Mouse (Mus musculus) forebrain, embryonic 14.5 days (tissue): ENCODE measurements at regions not wholly inside any gene's neighbourhood (a gene's known extent, or its start where the extent isn't known, plus 50 kb on each side); places are given as distances from the start of the nearest gene placed in this dataset.

ENCODE experiments used
- ATAC-seq: fragments of 200-750 bp; cut with Nextera tagmentation; 2 replicates; pipeline ENCODE4 v1.8.0; 2017; ENCODE audit warnings: mild to moderate bottlenecking, moderate library complexity
- DNase-seq: peaks from one replicate; pipeline ENCODE4 v3.0.0-alpha.2; 2015; ENCODE audit warnings: low spot score
- H3K27ac ChIP-seq: fragments of 300-500 bp; sonication (generic); 2 replicates; pipeline ENCODE4 v1.5.1; 2014; ENCODE audit warnings: low read depth, mild to moderate bottlenecking, control low read depth, low read length, moderate library complexity
- H3K27me3 ChIP-seq: fragments of 300-500 bp; sonication (generic); replicated peaks from 2 replicates; pipeline ENCODE4 v1.6.1; 2014; ENCODE audit warnings: low read length, control low read depth, mixed read lengths; ENCODE audit not compliant: control insufficient read depth, insufficient read depth
- H3K36me3 ChIP-seq: fragments of 300-500 bp; sonication (generic); 2 replicates; pipeline ENCODE4 v1.6.1; 2014; ENCODE audit warnings: low read length, control low read depth; ENCODE audit not compliant: control insufficient read depth, insufficient read depth
- H3K4me1 ChIP-seq: fragments of 300-500 bp; sonication (generic); 2 replicates; pipeline ENCODE4 v1.6.1; 2014; ENCODE audit warnings: antibody characterized with exemption, low read length, control low read depth; ENCODE audit not compliant: control insufficient read depth, insufficient read depth
- H3K4me2 ChIP-seq: fragments of 300-500 bp; sonication (generic); 2 replicates; pipeline ENCODE4 v1.6.1; 2014; ENCODE audit warnings: mild to moderate bottlenecking, control low read depth, low read length
- H3K4me3 ChIP-seq: fragments of 300-500 bp; sonication (generic); 2 replicates; pipeline ENCODE4 v1.5.1; 2014; ENCODE audit warnings: low read depth, low read length, control low read depth
- H3K9ac ChIP-seq: fragments of 300-500 bp; sonication (generic); 2 replicates; pipeline ENCODE4 v1.6.1; 2014; ENCODE audit warnings: mild to moderate bottlenecking, low read length, control low read depth, moderate library complexity
- H3K9me3 ChIP-seq: fragments of 300-500 bp; sonication (generic); replicated peaks from 2 replicates; pipeline ENCODE4 v1.6.1; 2016; ENCODE audit warnings: low read length, control low read depth, mixed read lengths; ENCODE audit not compliant: control insufficient read depth
- WGBS: fragments of 180-500 bp; shearing (Covaris S2); extraction: QIAGEN DNeasy Blood & Tissue Kit; methylation state at CpG from one replicate; pipeline ENCODE4 v1.1.7; 2014; 5-methylcytosine and 5-hydroxymethylcytosine counted together

DNA sequence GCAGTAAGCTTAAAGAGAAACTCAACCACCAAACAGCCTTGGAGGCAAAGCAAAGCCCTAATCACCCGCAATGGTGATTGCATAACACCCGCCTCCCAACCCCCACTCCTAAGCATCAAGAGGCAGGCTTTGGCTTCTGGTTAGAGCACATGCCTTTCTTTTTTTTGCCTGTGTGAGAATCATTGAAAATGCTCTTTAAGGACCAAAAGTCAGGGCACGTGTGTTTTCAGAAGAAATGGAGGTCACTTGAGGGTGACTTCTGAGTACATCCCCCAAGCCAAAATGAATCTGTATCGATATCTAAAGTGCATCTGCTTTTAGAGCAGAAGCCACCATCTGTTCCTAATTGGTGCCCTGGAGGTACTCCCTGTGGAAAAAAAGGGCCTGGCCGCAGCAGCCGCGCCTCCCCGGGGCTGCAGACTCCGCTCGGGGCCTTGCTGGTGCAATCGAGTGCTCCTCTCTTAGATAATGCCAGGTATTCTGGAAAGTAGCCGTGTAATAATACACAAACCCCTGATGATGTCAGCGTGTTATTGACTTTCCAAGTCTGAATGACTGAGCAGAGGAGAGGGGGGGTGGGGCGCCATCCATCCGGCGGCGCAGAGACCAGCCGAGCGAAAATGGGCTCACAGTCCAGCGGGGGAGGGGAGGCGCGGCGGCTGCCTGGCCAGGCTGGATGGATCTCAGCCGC, 140.7 kb upstream of the Tbl1xr1 start:
- ATAC-seq (peak; percentile 94), DNase-seq (peak; percentile 99)
- H3K4me1 ChIP-seq: peaks cover 28% of the 10 kb centered on the region
- H3K9ac ChIP-seq: peak overlapping the region; percentile 29; the same call in 1 of the 2 replicates
- peak overlapping the region; percentile 50 for H3K4me2 ChIP-seq
- peak overlapping the region; percentile 88 for H3K27ac ChIP-seq
- peak overlapping the region; percentile 19 for H3K4me3 ChIP-seq
- H3K27me3 ChIP-seq: no peaks in the 10 kb centered on the region
- no peaks in the 10 kb centered on the region for H3K9me3 ChIP-seq
- WGBS: 2% methylated on average over 24 of the region's 24 CpGs
- H3K36me3 ChIP-seq: no peaks in the 10 kb centered on the region

GRCm38 (mm10) chr3:21936262-21936603, 140.2 kb upstream of the Tbl1xr1 start:
- DNase-seq (no peak), ATAC-seq (0 out of 2 replicates have a peak, but pooled peaks have one; percentile 11)
- WGBS: 5% methylated on average over 8 of the region's 8 CpGs
- Histone ChIP-seq H3K27ac (peak overlapping the region; percentile 88; the same call in 1 of the 2 replicates), H3K4me3 (peak overlapping the region; percentile 19; the same call in 1 of the 2 replicates), H3K4me1 (peaks cover 28% of the 10 kb centered on the region), H3K36me3 (no peaks in the 10 kb centered on the region), H3K9ac (peak overlapping the region; percentile 29; the same call in 1 of the 2 replicates), H3K4me2 (peak overlapping the region; percentile 50), H3K9me3 (no peaks in the 10 kb centered on the region), H3K27me3 (no peaks in the 10 kb centered on the region)

DNA sequence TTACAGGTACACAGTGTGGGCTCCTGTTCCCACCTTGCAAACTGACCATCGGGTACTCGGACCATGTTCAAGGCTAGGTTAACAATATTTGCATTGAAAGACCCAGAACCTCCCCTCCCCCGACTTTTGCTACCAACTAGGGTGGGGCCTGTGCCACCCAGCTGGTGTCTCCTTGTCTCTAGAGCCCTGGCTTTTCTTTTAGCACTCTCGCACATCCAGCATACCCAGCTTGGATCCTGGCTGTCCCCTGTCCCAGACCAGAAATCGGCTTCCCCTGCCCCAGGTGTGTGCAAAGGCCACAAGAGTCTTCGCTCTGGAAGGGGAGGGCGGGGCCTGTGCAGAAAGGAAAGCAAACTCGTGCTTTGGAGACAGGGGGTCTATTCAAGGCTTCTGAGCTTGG, 139.8 kb upstream of the Tbl1xr1 start:
- WGBS: 11% methylated on average over 8 of the region's 8 CpGs
- Histone ChIP-seq H3K36me3 (no peaks in the 10 kb centered on the region), H3K4me2 (peak overlapping the region; percentile 50), H3K4me1 (peaks cover 28% of the 10 kb centered on the region), H3K27ac (peak overlapping the region; percentile 88; the same call in 1 of the 2 replicates), H3K4me3 (no peak overlapping the region), H3K27me3 (no peaks in the 10 kb centered on the region), H3K9me3 (no peaks in the 10 kb centered on the region), H3K9ac (peak overlapping the region; percentile 29; the same call in 1 of the 2 replicates)
- DNase-seq (no peak), ATAC-seq (no peak; the same call in 1 of the 2 replicates)

GRCm38 (mm10) chr3:21937281-21938035, 139.0 kb upstream of the Tbl1xr1 start:
- DNase-seq (no peak), ATAC-seq (no peak)
- Histone ChIP-seq H3K9me3 (no peaks in the 10 kb centered on the region), H3K36me3 (no peaks in the 10 kb centered on the region), H3K4me3 (no peak overlapping the region), H3K9ac (no peak overlapping the region), H3K4me1 (peaks cover 28% of the 10 kb centered on the region), H3K27me3 (no peaks in the 10 kb centered on the region), H3K4me2 (no peak overlapping the region), H3K27ac (no peak overlapping the region)
- WGBS: 43% methylated on average over 7 of the region's 7 CpGs

DNA sequence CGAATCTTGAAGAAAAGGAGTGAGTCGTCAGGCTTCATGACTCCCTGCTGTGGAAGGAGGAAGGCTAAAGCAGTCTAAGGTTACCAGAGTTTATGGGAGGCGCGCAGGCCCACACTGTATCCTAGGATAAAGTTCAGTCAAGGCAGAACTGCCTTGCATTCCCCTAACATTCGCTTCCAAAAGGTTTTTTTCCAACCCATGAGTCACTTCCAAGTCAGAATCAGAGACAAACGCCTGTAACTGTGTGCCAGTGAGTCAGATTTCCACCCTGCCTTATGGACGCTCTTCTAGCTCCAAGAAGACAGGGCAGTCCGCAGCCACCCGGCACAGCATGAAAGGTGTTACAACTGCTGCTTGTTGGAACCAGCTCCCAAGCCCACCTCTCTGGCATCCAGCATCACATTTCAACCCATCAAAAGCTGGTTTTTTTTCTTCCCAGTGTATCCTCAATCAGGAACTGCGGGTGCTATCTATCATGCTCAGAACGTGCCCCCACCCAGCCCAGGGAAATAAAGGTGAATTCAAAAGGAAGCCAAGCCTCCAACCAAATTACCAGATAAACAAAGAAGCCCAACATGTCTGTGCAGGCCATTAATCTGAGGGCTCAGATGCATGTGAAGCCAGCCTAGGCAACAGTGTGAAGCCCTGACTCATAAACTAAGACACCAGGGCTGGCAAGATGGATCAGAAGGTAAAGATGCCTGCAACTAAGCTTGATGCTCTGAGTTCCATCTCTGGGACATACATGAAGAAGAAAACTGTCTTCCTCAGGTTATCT, 138.2 kb upstream of the Tbl1xr1 start:
- no peak overlapping the region for H3K4me3 ChIP-seq
- WGBS: 64% methylated on average over 11 of the region's 11 CpGs
- H3K27me3 ChIP-seq: no peaks in the 10 kb centered on the region
- no peak overlapping the region for H3K4me2 ChIP-seq
- no peak overlapping the region for H3K27ac ChIP-seq
- no peak overlapping the region for H3K9ac ChIP-seq
- no peaks in the 10 kb centered on the region for H3K36me3 ChIP-seq
- no peak for DNase-seq
- no peak for ATAC-seq
- H3K9me3 ChIP-seq: no peaks in the 10 kb centered on the region
- peaks cover 28% of the 10 kb centered on the region for H3K4me1 ChIP-seq

- Histone ChIP-seq H3K9ac (no peak overlapping the region), H3K27me3 (no peaks in the 10 kb centered on the region), H3K9me3 (no peaks in the 10 kb centered on the region), H3K4me2 (no peak overlapping the region), H3K4me1 (peaks cover 22% of the 10 kb centered on the region), H3K4me3 (no peak overlapping the region), H3K36me3 (no peaks in the 10 kb centered on the region), H3K27ac (no peak overlapping the region)
- no peak for DNase-seq
- WGBS: 95% methylated on average over 6 of the region's 6 CpGs
- no peak for ATAC-seq
Measured at GRCm38 (mm10) chr3:21939738-21940137, 136.7 kb upstream of the Tbl1xr1 start.

DNA sequence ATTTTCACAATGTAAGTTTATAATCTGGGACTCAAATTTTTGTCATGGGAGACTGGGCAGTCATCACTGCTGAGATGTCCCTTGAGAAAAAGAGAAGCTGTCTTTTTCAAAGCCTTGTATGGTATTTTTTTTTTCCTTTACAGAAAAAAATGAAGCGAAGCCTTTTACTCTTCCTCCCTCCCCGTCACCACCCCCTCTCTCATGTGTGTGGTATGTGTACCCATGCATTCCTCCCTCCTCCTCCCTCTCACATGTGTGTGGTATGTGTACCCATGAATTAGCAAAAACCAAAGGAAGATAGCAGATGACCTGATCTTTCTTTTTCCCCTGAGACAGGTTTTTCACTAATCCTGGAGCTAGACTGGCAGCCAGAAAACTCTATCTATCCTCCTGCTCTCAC, 134.9 kb upstream of the Tbl1xr1 start:
- no peak overlapping the region for H3K4me2 ChIP-seq
- no peak overlapping the region for H3K27ac ChIP-seq
- no peaks in the 10 kb centered on the region for H3K36me3 ChIP-seq
- WGBS: 93% methylated on average over 2 of the region's 2 CpGs
- ATAC-seq: no peak
- no peaks in the 10 kb centered on the region for H3K9me3 ChIP-seq
- no peak overlapping the region for H3K4me3 ChIP-seq
- H3K27me3 ChIP-seq: no peaks in the 10 kb centered on the region
- H3K9ac ChIP-seq: no peak overlapping the region
- DNase-seq: no peak
- peaks cover 11% of the 10 kb centered on the region for H3K4me1 ChIP-seq

- H3K9ac ChIP-seq: no peak overlapping the region
- H3K27me3 ChIP-seq: no peaks in the 10 kb centered on the region
- 96% methylated on average over 1 of the region's 1 CpGs for WGBS
- ATAC-seq: no peak
- no peaks in the 10 kb centered on the region; the same call in 1 of the 2 replicates for H3K4me1 ChIP-seq
- no peaks in the 10 kb centered on the region for H3K36me3 ChIP-seq
- H3K4me3 ChIP-seq: no peak overlapping the region
- H3K27ac ChIP-seq: no peak overlapping the region
- no peak overlapping the region for H3K4me2 ChIP-seq
- DNase-seq: no peak
- no peaks in the 10 kb centered on the region for H3K9me3 ChIP-seq
Measured at GRCm38 (mm10) chr3:21942912-21943311, 133.5 kb upstream of the Tbl1xr1 start.
